Mouse (Mus musculus) embryonic facial prominence, embryonic 11.5 days (tissue): ENCODE results near the gene Tdrd12. TPM values are rescaled to one million over a fixed set of nuclear protein-coding genes. Genes with fewer than 3 reads are reported as not detected.
"Not testable (repeated sequence)": the region's sequence is repeated elsewhere in the genome, so short reads cannot be mapped to it uniquely, and the experiment has no call there.

Experiments
- ATAC-seq: fragments of 200-750 bp; cut with Nextera tagmentation; replicated peaks from 2 replicates; pipeline ENCODE4 v1.8.0; 2017; ENCODE audit warnings: low read depth; ENCODE audit not compliant: insufficient number of reproducible peaks, low FRiP score, low TSS enrichment
- DNase-seq: peaks from one replicate; pipeline ENCODE4 v3.0.0-alpha.2; 2015; ENCODE audit warnings: low spot score
- H3K27ac ChIP-seq: fragments of 300-500 bp; sonication (generic); replicated peaks from 2 replicates; pipeline ENCODE4 v1.5.1; 2014; ENCODE audit warnings: mild to moderate bottlenecking, low read depth, low read length, control low read depth
- H3K27me3 ChIP-seq: fragments of 300-500 bp; sonication (generic); 2 replicates; pipeline ENCODE4 v1.6.1; 2014; ENCODE audit warnings: mild to moderate bottlenecking, low read length, moderate library complexity, mixed read lengths; ENCODE audit not compliant: control insufficient read depth, insufficient read depth
- H3K36me3 ChIP-seq: fragments of 300-500 bp; sonication (generic); replicated peaks from 2 replicates; pipeline ENCODE4 v1.6.1; 2014; ENCODE audit warnings: low read depth, mild to moderate bottlenecking, low read length, moderate library complexity, mixed read lengths; ENCODE audit not compliant: control insufficient read depth, insufficient read depth
- H3K4me1 ChIP-seq: fragments of 300-500 bp; sonication (generic); 2 replicates; pipeline ENCODE4 v1.6.1; 2014; ENCODE audit warnings: low read length, mixed read lengths; ENCODE audit not compliant: control insufficient read depth, insufficient read depth
- H3K4me2 ChIP-seq: fragments of 300-500 bp; sonication (generic); 2 replicates; pipeline ENCODE4 v1.6.1; 2014; ENCODE audit warnings: low read depth, mild to moderate bottlenecking, control low read depth, low read length, moderate library complexity
- H3K4me3 ChIP-seq: fragments of 300-500 bp; sonication (generic); 2 replicates; pipeline ENCODE4 v1.5.1; 2014; ENCODE audit warnings: low read depth, low read length, control low read depth
- H3K9ac ChIP-seq: fragments of 300-500 bp; sonication (generic); replicated peaks from 2 replicates; pipeline ENCODE4 v1.6.1; 2014; ENCODE audit warnings: mild to moderate bottlenecking, control low read depth, low read length
- H3K9me3 ChIP-seq: fragments of 300-500 bp; sonication (generic); replicated peaks from 2 replicates; pipeline ENCODE4 v1.6.1; 2016; ENCODE audit warnings: mild to moderate bottlenecking, low read length, inconsistent platforms, mixed read lengths; ENCODE audit not compliant: control insufficient read depth
- WGBS: fragments of 180-500 bp; shearing (Covaris S2); extraction: QIAGEN DNeasy Blood & Tissue Kit; methylation state at CpG from one replicate; pipeline ENCODE4 v1.1.7; 2014; 5-methylcytosine and 5-hydroxymethylcytosine counted together
- polyA plus RNA-seq: library from polyadenylated mRNA; unstranded; fragments of >200 nt; fragmentation: Nextera tagmentation; extraction: Ambion mirVana; gene quantifications from 2 replicates; pipeline ENCODE4 v1.2.1, GENCODE M21; 2014

Tdrd12 gene
- polyA plus RNA-seq, 1 experiment from 2014 or later: 0.48 TPM

DNA sequence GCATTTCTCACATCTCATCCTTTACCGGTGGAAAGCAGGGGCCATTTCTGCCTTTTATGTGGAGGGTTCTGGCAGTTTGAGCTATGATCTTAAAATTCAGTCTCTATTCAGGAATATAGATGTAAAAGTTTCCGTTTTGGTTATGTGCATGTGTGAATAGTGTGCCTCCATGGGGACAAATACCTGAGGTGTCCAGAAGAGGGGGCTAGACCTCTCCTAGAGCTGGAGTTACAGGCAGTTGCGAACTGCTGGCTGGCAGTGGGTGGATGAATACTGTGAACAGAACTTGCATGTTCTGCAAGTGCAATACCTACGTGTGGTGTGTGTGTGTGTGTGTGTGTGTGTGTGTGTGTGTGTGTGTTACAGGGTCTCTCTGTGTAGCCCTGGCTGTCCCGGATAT, 45.2 kb upstream of the Tdrd12 start:
- Histone ChIP-seq H3K4me1 (peaks cover 3% of the 10 kb centered on the region; the same call in 1 of the 2 replicates), H3K27ac (no peak overlapping the region), H3K36me3 (no peaks in the 10 kb centered on the region), H3K27me3 (peaks cover 21% of the 10 kb centered on the region), H3K4me2 (no peak overlapping the region), H3K9ac (no peak overlapping the region), H3K4me3 (no peak overlapping the region), H3K9me3 (no peaks in the 10 kb centered on the region)
- ATAC-seq: no peak
- DNase-seq: no peak
- WGBS: 75% methylated on average over 5 of the region's 5 CpGs

DNA sequence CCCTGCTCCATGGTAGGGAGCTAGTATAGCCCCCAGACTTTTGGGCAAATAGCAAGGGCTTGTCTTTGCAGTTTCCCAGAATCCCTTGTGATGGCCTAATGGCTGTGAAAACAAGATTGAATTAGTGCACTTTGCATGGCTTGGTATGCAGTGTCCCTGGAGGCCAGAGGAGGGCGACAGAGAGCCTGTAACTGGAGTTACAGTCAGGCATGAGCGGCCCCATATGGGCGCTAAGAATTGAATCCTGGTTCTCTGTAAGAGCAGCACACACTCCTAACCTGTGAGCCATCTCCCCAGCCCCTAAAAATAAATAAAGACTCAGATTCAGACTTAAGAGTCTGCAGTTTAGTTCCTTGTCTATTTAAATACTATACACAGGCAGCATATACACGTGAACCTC, 42.3 kb upstream of the Tdrd12 start:
- peaks cover 3% of the 10 kb centered on the region; the same call in 1 of the 2 replicates for H3K4me1 ChIP-seq
- H3K4me2 ChIP-seq: no peak overlapping the region
- no peak overlapping the region for H3K4me3 ChIP-seq
- no peaks in the 10 kb centered on the region for H3K9me3 ChIP-seq
- peaks cover 18% of the 10 kb centered on the region for H3K27me3 ChIP-seq
- no peak overlapping the region for H3K27ac ChIP-seq
- 29% methylated on average over 4 of the region's 4 CpGs for WGBS
- peak; percentile 72 for DNase-seq
- no peak for ATAC-seq
- H3K9ac ChIP-seq: no peak overlapping the region
- no peaks in the 10 kb centered on the region for H3K36me3 ChIP-seq

DNA sequence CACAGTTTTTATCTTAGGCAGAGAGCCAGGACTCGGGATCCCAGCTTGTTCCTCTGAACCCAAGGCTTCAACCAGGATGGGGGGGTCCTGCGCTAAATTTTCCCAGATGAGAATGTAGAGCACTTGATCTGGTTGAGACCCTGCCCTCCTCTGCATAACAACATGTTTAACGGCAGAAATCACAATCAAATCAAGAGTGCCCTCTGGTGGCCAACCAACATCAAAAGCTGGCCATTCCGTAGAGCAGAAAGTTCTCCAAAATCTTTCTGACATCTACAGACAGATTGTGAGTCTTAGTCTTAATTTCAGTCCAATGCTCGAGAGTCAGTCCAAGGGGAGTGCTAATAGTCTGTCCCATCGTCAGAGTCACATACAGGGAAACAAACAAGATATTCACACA, 33.3 kb upstream of the Tdrd12 start:
- not testable (repeated sequence) for H3K9me3 ChIP-seq, H3K27ac ChIP-seq, H3K27me3 ChIP-seq, H3K4me3 ChIP-seq, DNase-seq, H3K4me2 ChIP-seq, ATAC-seq, H3K36me3 ChIP-seq, H3K4me1 ChIP-seq, H3K9ac ChIP-seq
- WGBS: 22% methylated on average over 6 of the region's 6 CpGs

DNA sequence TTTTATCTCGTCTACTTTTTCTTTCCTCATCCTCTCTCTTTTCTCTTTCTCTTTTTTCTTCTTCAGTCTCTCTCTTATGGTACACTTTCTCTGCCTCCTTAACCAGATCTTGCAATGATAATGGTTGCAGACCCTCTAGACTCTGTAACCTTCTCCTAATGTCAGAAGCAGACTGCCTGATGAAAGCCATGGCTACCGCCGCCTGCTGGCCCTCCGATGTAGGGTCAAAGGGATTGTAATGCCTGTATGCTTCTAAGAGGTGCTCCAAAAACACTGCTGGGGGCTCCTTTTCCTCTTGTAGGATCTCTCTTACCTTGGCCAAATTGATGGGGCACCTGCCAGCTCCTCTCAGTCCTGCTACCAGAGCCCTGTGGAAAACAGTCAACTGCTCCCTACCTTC, 32.2 kb upstream of the Tdrd12 start:
- not testable (repeated sequence) for H3K27me3 ChIP-seq, ATAC-seq, H3K9ac ChIP-seq, H3K36me3 ChIP-seq, H3K4me3 ChIP-seq, H3K4me2 ChIP-seq, H3K4me1 ChIP-seq, H3K9me3 ChIP-seq, H3K27ac ChIP-seq, DNase-seq
- WGBS: 90% methylated on average over 4 of the region's 4 CpGs

DNA sequence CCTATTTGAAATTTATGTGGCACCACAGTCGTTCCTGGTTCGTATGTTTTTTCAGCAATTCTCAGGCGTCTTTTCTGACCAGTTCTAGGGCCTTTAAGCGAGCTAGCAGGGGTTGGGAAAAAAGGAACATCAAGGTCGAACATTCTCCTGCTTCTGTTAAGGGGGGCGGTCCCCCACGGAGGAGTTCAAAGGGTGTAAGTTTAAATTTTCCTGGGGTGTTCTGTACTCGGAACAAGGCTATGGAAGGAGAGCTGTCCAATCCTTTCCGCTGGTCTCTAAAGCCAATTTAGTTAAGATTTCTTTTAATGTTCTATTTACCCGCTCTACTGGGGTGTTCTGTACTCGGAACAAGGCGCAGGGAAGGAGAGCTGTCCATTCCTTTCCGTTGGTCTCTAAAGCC, 28.4 kb upstream of the Tdrd12 start:
- not testable (repeated sequence) for H3K4me1 ChIP-seq, H3K36me3 ChIP-seq
- 78% methylated on average over 13 of the region's 13 CpGs for WGBS

DNA sequence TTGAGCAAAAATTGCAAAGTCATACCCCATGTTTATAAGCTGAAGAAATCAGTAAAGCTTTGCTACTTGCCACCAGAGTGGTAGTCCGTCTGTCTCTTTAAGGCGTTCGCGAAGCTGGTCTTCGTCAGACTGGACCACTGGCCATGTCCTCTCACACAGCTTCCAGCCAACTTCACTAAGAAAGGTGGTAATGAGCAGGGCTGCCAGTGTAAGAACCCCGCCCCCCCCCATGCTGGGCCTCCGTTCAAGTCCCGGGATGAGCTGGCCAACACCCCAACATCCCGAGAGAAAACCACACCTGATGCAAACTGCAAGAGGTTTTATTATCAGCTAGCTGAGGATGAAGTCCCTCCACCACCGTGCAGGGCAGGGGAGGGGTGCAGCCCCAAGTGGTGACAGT, 27.3 kb upstream of the Tdrd12 start:
- DNase-seq, H3K36me3 ChIP-seq, H3K27ac ChIP-seq, H3K27me3 ChIP-seq, H3K4me1 ChIP-seq, ATAC-seq, H3K9ac ChIP-seq, H3K9me3 ChIP-seq, H3K4me2 ChIP-seq, H3K4me3 ChIP-seq: not testable (repeated sequence)
- 88% methylated on average over 10 of the region's 10 CpGs for WGBS

More for the DNA sequence above, 28.4 kb upstream of the Tdrd12 start:
- not testable (repeated sequence) for H3K9ac ChIP-seq, DNase-seq, H3K4me3 ChIP-seq, H3K9me3 ChIP-seq, H3K4me2 ChIP-seq, H3K27ac ChIP-seq, ATAC-seq, H3K27me3 ChIP-seq

DNA sequence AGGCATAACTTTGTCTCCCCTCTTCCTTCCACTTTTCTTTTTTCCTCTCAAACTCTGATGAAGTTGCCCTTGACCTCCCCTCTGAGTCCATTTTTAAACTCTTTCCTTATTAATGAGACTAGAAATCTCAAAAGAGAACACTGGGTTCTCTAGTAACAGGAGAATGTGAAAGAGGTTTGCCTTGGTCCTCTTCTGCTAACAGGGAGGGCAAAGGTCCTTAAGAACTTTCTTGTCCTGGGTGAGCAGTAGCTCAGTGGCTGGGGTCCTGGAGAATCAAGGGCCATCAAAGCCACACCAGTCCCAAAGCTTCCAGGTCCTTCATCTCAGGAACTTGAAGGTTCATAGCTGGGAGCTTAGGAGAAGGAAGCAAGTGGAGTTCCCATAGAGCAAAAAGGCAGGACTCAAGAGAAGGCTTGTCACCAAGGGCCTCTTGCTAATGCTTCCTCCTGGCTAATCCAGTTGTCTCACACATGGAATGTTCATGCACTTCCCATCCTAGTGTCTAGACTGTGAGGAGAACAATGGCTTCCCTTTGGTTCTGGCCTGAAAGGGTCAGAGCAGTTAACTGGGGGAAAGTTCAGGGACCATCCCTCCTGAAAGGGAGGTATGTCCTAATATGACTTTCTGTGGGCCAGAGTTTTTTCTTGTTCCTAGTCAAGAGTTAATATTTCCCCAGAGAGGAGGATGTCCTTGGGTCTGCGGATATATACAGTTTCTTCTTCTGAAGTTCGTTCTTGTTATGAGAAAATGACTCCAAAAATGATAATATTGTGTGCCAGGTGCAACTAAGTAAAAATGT, 26.7 kb upstream of the Tdrd12 start:
- H3K9ac ChIP-seq: no peak overlapping the region
- ATAC-seq: no peak
- no peaks in the 10 kb centered on the region for H3K27me3 ChIP-seq
- H3K27ac ChIP-seq: no peak overlapping the region
- no peak overlapping the region for H3K4me3 ChIP-seq
- no peaks in the 10 kb centered on the region for H3K4me1 ChIP-seq
- no peak overlapping the region for H3K4me2 ChIP-seq
- H3K9me3 ChIP-seq: no peaks in the 10 kb centered on the region
- 90% methylated on average over 2 of the region's 2 CpGs for WGBS
- no peak for DNase-seq
- no peaks in the 10 kb centered on the region for H3K36me3 ChIP-seq

DNA sequence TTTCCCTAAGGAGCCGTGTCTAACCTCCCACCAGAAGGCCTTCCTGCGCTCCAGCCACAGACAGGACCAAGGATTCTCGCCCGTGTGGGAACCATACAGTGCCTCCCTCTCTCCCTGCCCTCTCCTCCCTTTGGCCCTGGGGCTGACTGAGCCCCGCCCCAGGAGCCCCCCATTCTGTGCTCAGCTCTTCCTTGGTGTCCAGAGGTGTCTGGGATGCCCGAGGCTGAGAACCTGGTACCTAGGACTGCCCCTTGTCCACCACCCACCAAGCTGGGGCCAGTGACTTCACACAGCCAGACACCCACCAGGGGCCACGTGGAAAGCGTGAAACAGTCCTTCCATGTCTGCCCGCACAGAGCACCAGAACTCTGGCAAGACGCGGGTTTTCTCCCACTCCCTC, 25.5 kb upstream of the Tdrd12 start:
- Histone ChIP-seq H3K9ac (no peak overlapping the region), H3K4me2 (no peak overlapping the region), H3K4me1 (no peaks in the 10 kb centered on the region), H3K27me3 (no peaks in the 10 kb centered on the region), H3K27ac (no peak overlapping the region), H3K4me3 (no peak overlapping the region), H3K9me3 (no peaks in the 10 kb centered on the region), H3K36me3 (no peaks in the 10 kb centered on the region)
- DNase-seq (no peak), ATAC-seq (no peak)
- 75% methylated on average over 11 of the region's 11 CpGs for WGBS
